ENCODE assay signal across 10 mouse cellular contexts in the genomic region with DNA sequence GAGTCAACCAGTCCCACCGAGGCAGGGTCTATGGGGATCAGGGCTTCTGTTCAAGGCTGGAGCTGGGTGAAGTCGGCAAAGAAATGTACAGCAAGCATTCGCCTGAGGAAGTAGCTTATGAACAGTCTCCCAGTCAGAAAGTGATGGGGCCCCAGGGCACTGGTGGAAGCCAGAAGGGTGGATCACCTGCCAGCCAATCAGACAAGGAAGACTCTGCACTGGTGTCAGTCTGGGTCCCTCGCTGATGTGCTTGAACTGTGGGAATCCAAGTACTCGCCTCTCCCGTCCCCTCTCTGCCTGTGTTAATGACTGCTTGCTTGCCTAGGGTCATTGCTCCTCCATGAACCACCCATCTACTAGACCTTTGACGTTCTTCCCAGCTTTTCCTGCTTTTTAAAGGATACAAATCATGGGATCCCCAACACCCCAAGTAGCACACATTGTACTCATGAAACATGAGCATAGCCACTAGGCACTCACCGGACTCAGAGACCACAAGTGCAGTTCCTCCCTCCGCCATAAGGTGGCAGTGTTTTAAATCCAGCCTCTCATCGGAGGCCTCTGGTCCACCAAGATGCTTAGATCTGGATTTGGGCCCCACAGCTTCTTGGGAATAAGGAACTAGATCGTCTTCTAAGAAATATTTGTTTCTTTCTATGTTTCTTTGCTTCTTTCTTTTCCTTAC.
DNase-seq lines count a peak whose midpoint lies in the region; ATAC-seq and TF ChIP-seq lines count a peak whose summit lies in the region.
"Had no signal": no experiment of that assay in that cellular context is flagged by ENCODE, and none has a peak within 500 bp of the region (broad histone marks: within the 10 kb centered on the region; RNA-seq: fewer than 3 reads in every experiment).

No protein-coding gene starts in this region.

- TF ChIP-seq CTCF in intestine, postnatal 0 days (IDR thresholded peaks at IDR 0.05; ENCODE audit: low read depth): peak; percentile 83
- peak; percentile 81 for TF ChIP-seq CTCF in ES-Bruce4 (IDR thresholded peaks at IDR 0.05; ENCODE audit: low read depth, low read length)

- TF ChIP-seq POLR2A in ES-Bruce4 (IDR thresholded peaks at IDR 0.05; ENCODE audit: insufficient read depth, low read length): no peak

- no peaks in the 10 kb centered on the region for H3K27me3 ChIP-seq in intestine, postnatal 0 days (replicated peaks; ENCODE audit: control insufficient read depth, insufficient read depth, low read length)
- H3K27me3 ChIP-seq in intestine, embryonic 15.5 days (replicated peaks): no peaks in the 10 kb centered on the region
- no peaks in the 10 kb centered on the region for H3K27me3 ChIP-seq in ES-Bruce4 (ENCODE audit: control insufficient read depth, insufficient read depth, low read length, poor library complexity, severe bottlenecking)
- H3K27me3 ChIP-seq in neural tube, embryonic 11.5 days (ENCODE audit: control insufficient read depth, insufficient read depth, low read length): no peaks in the 10 kb centered on the region
- H3K27me3 ChIP-seq: embryonic facial prominence, embryonic 15.5 days had no signal

- ATAC-seq in intestine, postnatal 0 days: no peak
- no peak for ATAC-seq in intestine, embryonic 15.5 days
- peak; percentile 49 to 50; a peak in 3 of 4 replicates for ATAC-seq in hematopoietic stem cell, adult 5-6 weeks (replicated peaks in 1 of 2; ENCODE audit: insufficient read depth in 1 of 2, low FRiP score in 2 of 2, low TSS enrichment in 1 of 2, low read depth in 1 of 2, poor library complexity in 2 of 2, severe bottlenecking in 2 of 2)
- no peak for ATAC-seq in neural tube, embryonic 11.5 days (ENCODE audit: insufficient read depth, low FRiP score, low TSS enrichment)

- peak; percentile 38 to 47 for DNase-seq in adrenal gland, postnatal 36 days
- DNase-seq in neural tube, embryonic 11.5 days (ENCODE audit: low spot score): peak; percentile 57
- DNase-seq in yolk sac, embryonic 10.5 days (ENCODE audit: low spot score): no peak
- DNase-seq in left cerebral cortex, postnatal 14 days (ENCODE audit: low spot score in 2 of 2): no peak

- TF ChIP-seq EP300 in ES-Bruce4 (IDR thresholded peaks at IDR 0.05; ENCODE audit: insufficient read depth, low read depth, low read length): no peak

- 70% methylated on average over 11 of the region's 11 CpGs for WGBS in intestine, postnatal 0 days
- WGBS in intestine, embryonic 15.5 days: 74% methylated on average over 11 of the region's 11 CpGs
- WGBS in neural tube, embryonic 11.5 days: 74% methylated on average over 11 of the region's 11 CpGs

- H3K9ac ChIP-seq in intestine, postnatal 0 days (ENCODE audit: low read depth, low read length): no peak overlapping the region
- no peak overlapping the region for H3K9ac ChIP-seq in intestine, embryonic 15.5 days
- peak overlapping the region; percentile 20; the same call in 1 of the 2 replicates for H3K9ac ChIP-seq in ES-Bruce4 (ENCODE audit: low read depth, poor library complexity, severe bottlenecking)
- no peak overlapping the region for H3K9ac ChIP-seq in neural tube, embryonic 11.5 days (ENCODE audit: low read length)
- H3K9ac ChIP-seq: embryonic facial prominence, embryonic 15.5 days had no signal

- no peak overlapping the region for H3K27ac ChIP-seq in intestine, postnatal 0 days (ENCODE audit: low read depth, low read length)
- H3K27ac ChIP-seq in intestine, embryonic 15.5 days: no peak overlapping the region
- peak overlapping the region; percentile 32; the same call in 1 of the 2 replicates for H3K27ac ChIP-seq in ES-Bruce4 (ENCODE audit: insufficient read depth, low read length)
- no peak overlapping the region for H3K27ac ChIP-seq in neural tube, embryonic 11.5 days (ENCODE audit: low read depth, low read length)
- H3K27ac ChIP-seq: embryonic facial prominence, embryonic 15.5 days; macrophage had no signal

- H3K9me3 ChIP-seq in intestine, postnatal 0 days (ENCODE audit: control insufficient read depth): no peaks in the 10 kb centered on the region
- H3K9me3 ChIP-seq in intestine, embryonic 15.5 days: no peaks in the 10 kb centered on the region
- no peaks in the 10 kb centered on the region for H3K9me3 ChIP-seq in ES-Bruce4 (replicated peaks; ENCODE audit: control insufficient read depth, insufficient read depth, low read length, poor library complexity, severe bottlenecking)
- H3K9me3 ChIP-seq in neural tube, embryonic 11.5 days (ENCODE audit: control insufficient read depth, low read length): no peaks in the 10 kb centered on the region
- H3K9me3 ChIP-seq: embryonic facial prominence, embryonic 15.5 days had no signal

- H3K4me2 ChIP-seq in intestine, postnatal 0 days (replicated peaks; ENCODE audit: low read depth): no peak overlapping the region
- no peak overlapping the region for H3K4me2 ChIP-seq in intestine, embryonic 15.5 days (replicated peaks)
- no peak overlapping the region for H3K4me2 ChIP-seq in neural tube, embryonic 11.5 days (ENCODE audit: low read depth)
- H3K4me2 ChIP-seq: embryonic facial prominence, embryonic 15.5 days had no signal

- no peak overlapping the region for H3K4me3 ChIP-seq in intestine, postnatal 0 days (ENCODE audit: low read depth, low read length)
- H3K4me3 ChIP-seq in intestine, embryonic 15.5 days (replicated peaks): no peak overlapping the region
- H3K4me3 ChIP-seq in ES-Bruce4 (ENCODE audit: low read depth, low read length): no peak overlapping the region
- no peak overlapping the region for H3K4me3 ChIP-seq in neural tube, embryonic 11.5 days (ENCODE audit: low read depth, low read length)
- H3K4me3 ChIP-seq: embryonic facial prominence, embryonic 15.5 days had no signal

- no peaks in the 10 kb centered on the region for H3K36me3 ChIP-seq in intestine, postnatal 0 days (ENCODE audit: control insufficient read depth, insufficient read depth)
- H3K36me3 ChIP-seq in intestine, embryonic 15.5 days: no peaks in the 10 kb centered on the region
- H3K36me3 ChIP-seq in ES-Bruce4 (ENCODE audit: control insufficient read depth, insufficient read depth, low read length, poor library complexity, severe bottlenecking): no peaks in the 10 kb centered on the region
- no peaks in the 10 kb centered on the region for H3K36me3 ChIP-seq in neural tube, embryonic 11.5 days (ENCODE audit: control insufficient read depth, insufficient read depth, low read length)
- H3K36me3 ChIP-seq: embryonic facial prominence, embryonic 15.5 days had no signal

- intact Hi-C loops in left cerebral cortex, postnatal 14 days (cut with DNase I): loop anchor here (5.0 to 10.0 kb wide), 3 partner anchors 120 to 768 kb away; a partner anchor contains a TSS

- H3K4me1 ChIP-seq in intestine, postnatal 0 days (replicated peaks; ENCODE audit: control insufficient read depth, insufficient read depth, low read length): no peaks in the 10 kb centered on the region
- H3K4me1 ChIP-seq in intestine, embryonic 15.5 days (replicated peaks): peaks cover 8% of the 10 kb centered on the region; the same call in 1 of the 2 replicates
- H3K4me1 ChIP-seq in ES-Bruce4 (ENCODE audit: control insufficient read depth, insufficient read depth, low read length): peaks cover 7% of the 10 kb centered on the region
- no peaks in the 10 kb centered on the region for H3K4me1 ChIP-seq in neural tube, embryonic 11.5 days (ENCODE audit: control insufficient read depth, insufficient read depth, low read length)

Comparison
In these comparisons a context has a peak if more than half of its experiments do, and no peak if none do; other contexts are left out.
1. ATAC-seq: peak in hematopoietic stem cell, adult 5-6 weeks (2 of 2); none in intestine, postnatal 0 days (single experiment), intestine, embryonic 15.5 days (single experiment) and neural tube, embryonic 11.5 days (single experiment).
2. DNase-seq: peak in adrenal gland, postnatal 36 days (2 of 2) and neural tube, embryonic 11.5 days (single experiment); none in yolk sac, embryonic 10.5 days (single experiment) and left cerebral cortex, postnatal 14 days (0 of 2).